Mouse (Mus musculus): ENCODE results near the gene Ankar.

- no peak for TF ChIP-seq POLR2A (IDR thresholded peaks at IDR 0.05; ENCODE audit: low read depth, low read length)
- no peak for TF ChIP-seq CTCF (conservative IDR thresholded peaks at IDR 0.05; ENCODE audit: insufficient read depth, insufficient read length, low read depth, low read length)
Measured at GRCm38 (mm10) chr1:72714547-72714946, 14.2 kb upstream of the Ankar start.
